Mouse (Mus musculus): ENCODE results near the gene Atp13a3. TPM values are rescaled to one million over a fixed set of nuclear protein-coding genes. Genes with fewer than 3 reads are reported as not detected.
"Not testable (repeated sequence)": the region's sequence is repeated elsewhere in the genome, so short reads cannot be mapped to it uniquely, and the experiment has no call there.

Gene Atp13a3
- polyA plus RNA-seq, 1 experiment, result 33.0 TPM

DNA sequence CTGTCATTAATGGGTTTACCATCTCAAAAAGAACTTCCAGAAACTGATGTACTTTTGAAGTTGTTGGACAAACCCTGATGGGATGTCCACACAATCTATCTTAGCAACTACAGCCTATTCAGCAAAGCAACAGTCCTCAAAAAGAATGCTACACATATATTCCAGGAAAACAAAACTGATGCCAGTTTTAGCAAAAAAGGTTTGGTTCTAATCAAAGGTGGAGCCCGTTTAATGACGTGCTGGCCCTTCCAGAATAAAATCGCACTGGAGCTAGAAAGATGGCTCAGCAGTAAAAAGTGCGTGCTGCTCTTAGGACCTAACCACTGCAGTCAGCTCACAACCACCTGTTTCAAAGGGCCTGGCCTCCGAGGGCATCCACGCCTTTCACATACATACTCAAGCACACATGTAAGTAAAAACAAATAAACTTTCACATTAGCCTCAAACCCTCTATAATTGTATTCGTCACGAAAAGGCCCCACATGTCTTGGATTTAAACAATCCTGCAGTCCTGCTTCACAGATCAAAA lies 18.8 kb downstream of the Atp13a3 start:
- DNase-seq (ENCODE audit: low read depth), result no peak
- no peak for TF ChIP-seq POLR2A (IDR thresholded peaks at IDR 0.05; ENCODE audit: borderline replicate concordance, extremely low read depth, insufficient read depth, insufficient read length, poor library complexity, severe bottlenecking)
- no peak for TF ChIP-seq CTCF (IDR thresholded peaks at IDR 0.05; ENCODE audit: borderline replicate concordance, extremely low read depth, insufficient read depth, insufficient read length)

DNA sequence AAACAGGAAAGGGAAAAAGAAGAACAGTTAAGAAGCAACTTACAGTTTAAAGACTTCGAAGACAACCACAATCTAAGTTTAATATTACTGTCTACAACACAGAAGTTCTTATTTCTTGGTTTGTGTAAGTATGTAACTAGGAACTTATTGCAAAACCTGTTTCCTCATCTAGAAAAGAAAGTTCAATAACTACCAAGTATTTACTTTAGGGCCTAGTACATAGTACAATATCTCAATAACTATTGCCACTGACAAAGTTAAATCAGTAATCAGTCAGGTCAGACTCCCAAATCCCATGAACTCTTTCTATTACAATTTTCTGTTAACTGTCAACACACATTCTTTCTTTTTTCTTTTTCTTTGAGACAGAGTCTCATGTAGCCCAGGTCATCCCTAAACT lies 20.2 kb downstream of the Atp13a3 start:
- no peak for TF ChIP-seq CTCF (IDR thresholded peaks at IDR 0.05; ENCODE audit: borderline replicate concordance, extremely low read depth, insufficient read depth, insufficient read length)
- no peak for TF ChIP-seq POLR2A (IDR thresholded peaks at IDR 0.05; ENCODE audit: borderline replicate concordance, extremely low read depth, insufficient read depth, insufficient read length, poor library complexity, severe bottlenecking)
- no peak for DNase-seq (ENCODE audit: low read depth)

DNA sequence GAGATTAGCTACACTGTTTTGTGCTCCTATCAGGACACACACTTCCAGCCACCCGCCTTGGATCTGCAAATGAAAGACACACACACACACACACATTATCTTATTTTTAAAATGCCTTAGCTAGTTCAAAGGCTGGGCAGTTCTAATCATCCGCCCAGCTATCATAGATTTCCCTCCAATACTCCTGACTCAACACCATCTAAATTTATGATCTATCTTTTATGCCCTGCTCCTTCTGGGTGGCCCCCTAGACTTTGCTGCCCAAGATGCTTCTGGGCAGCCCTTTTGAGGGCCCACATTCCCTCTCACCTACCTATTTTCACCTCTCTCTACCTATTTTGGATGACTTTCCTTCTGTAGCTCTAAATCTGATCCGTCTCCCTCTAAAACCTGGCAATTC lies 29.5 kb downstream of the Atp13a3 start:
- no peak for TF ChIP-seq CTCF (IDR thresholded peaks at IDR 0.05; ENCODE audit: borderline replicate concordance, extremely low read depth, insufficient read depth, insufficient read length)
- no peak for TF ChIP-seq POLR2A (IDR thresholded peaks at IDR 0.05; ENCODE audit: borderline replicate concordance, extremely low read depth, insufficient read depth, insufficient read length, poor library complexity, severe bottlenecking)
- no peak for DNase-seq (ENCODE audit: low read depth)

DNA sequence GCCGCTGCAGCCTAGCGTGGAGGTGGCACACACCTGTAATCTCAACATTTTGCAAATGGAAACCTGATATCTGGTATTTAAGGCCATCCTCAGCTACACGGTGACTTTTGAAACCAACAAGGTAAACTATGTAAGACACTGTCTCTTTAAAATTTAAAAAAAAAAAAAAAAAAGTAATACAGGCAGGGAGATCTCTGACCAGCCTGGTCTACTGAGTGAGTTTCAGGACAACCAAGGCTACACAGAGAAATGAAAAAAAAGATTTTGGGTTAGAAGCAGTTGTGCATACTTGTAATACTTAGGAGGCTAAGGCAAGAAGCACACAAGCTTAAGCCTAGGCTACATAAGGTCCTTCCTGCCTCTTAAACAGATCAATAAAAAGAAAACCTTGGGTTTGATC lies 30.8 kb downstream of the Atp13a3 start:
- TF ChIP-seq CTCF (IDR thresholded peaks at IDR 0.05; ENCODE audit: borderline replicate concordance, extremely low read depth, insufficient read depth, insufficient read length) (no peak), POLR2A (IDR thresholded peaks at IDR 0.05; ENCODE audit: borderline replicate concordance, extremely low read depth, insufficient read depth, insufficient read length, poor library complexity, severe bottlenecking) (no peak)
- no peak for DNase-seq (ENCODE audit: low read depth)

DNA sequence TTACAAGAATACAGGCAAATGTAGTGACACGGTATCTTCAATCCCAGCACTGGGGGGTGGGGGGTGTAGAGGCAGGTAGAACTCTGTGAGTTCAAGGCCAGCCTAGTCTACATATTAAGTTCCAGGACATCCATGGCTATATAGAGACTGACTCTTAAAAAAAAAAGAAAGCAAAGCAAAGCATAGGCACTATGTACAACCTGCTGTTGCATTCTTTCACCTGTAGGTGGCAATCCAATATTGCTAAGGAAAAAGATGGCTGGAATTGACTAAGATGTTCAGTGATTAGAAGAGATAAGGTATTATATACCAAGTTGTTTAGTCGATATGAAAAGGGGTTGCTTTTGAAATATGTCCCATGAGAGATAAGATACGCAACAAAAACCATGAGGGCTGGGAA lies 31.5 kb downstream of the Atp13a3 start:
- TF ChIP-seq POLR2A (IDR thresholded peaks at IDR 0.05; ENCODE audit: borderline replicate concordance, extremely low read depth, insufficient read depth, insufficient read length, poor library complexity, severe bottlenecking), result no peak
- no peak for TF ChIP-seq CTCF (IDR thresholded peaks at IDR 0.05; ENCODE audit: borderline replicate concordance, extremely low read depth, insufficient read depth, insufficient read length)
- peak; percentile 80 for DNase-seq (ENCODE audit: low read depth)

DNA sequence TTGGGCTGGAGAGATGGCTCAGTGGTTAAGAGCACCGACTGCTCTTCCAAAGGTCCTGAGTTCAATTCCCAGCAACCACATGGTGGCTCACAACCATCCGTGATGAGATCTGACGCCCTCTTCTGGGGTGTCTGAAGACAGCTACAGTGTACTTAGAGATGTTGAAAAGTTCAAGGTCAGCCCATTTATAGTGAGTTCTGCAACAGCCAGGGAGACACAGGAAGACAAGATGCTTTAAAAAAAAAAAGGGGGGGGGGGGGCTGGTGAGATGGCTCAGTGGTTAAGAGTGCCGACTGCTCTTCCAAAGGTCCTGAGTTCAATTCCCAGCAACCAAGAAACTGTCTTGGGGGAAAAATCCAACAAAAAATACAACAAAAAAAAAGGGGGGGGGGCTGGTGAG lies 32.5 kb downstream of the Atp13a3 start:
- DNase-seq (ENCODE audit: low read depth), result peak; percentile 1

DNA sequence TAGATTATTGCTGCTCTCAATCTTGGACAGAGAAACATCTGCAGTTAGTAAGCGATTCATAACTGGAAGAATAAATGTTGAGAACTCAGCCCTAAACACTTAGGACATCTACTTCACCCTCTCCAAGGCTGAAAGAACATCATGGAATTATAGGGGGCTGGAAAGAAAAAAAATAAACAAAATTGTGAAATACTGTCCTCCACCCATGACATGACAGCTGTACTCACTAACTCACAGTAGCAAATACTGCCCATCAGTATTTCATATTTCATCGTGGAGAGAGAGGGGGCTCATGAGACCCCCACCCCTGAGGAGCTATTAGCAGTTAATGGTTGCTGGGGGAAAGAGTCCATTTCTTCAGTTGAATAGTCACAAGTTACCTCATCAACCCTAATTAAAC lies 38.4 kb downstream of the Atp13a3 start:
- no peak for DNase-seq (ENCODE audit: low read depth)
- TF ChIP-seq POLR2A (IDR thresholded peaks at IDR 0.05; ENCODE audit: borderline replicate concordance, extremely low read depth, insufficient read depth, insufficient read length, poor library complexity, severe bottlenecking) (no peak), CTCF (IDR thresholded peaks at IDR 0.05; ENCODE audit: borderline replicate concordance, extremely low read depth, insufficient read depth, insufficient read length) (no peak)

DNA sequence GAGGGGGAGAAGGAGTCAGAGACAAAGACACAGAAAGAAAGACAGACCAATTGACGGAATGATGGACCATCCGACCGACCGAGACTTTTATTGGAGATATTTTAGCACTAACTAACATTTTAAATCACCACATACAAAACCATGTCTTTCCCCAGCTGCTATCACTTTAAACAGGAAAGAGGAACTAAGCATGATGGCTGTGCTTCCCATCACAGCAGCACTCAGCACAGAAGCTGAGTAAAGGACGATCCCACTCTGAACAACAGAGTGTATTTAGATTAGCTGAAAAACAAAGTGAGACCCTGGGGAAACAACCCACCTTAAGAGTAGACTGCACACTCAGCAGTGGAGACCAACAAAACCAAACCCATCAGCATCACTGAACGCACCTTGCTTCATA lies 41.2 kb downstream of the Atp13a3 start:
- DNase-seq (ENCODE audit: low read depth), result no peak

DNA sequence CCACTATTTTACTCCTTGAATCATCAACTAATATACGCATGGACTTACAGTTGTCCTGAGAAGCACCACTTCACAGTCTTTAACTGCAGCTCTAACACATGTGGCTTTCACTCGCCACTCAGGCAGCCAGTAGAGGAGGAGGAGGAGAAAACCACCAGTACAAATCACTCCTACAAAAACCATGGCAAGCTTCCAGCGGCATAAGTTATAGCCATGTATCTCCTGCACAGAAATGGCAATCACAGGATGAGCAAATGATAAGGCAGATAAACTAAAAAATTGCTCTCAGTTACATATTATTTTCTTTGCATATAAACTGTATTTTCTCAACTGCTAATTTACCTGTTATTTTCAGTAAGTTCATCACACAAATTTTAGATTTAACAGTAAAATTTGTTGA lies 43.2 kb downstream of the Atp13a3 start:
- DNase-seq (ENCODE audit: low read depth), result peak; percentile 9
- TF ChIP-seq CTCF (IDR thresholded peaks at IDR 0.05; ENCODE audit: borderline replicate concordance, extremely low read depth, insufficient read depth, insufficient read length) (no peak), POLR2A (IDR thresholded peaks at IDR 0.05; ENCODE audit: borderline replicate concordance, extremely low read depth, insufficient read depth, insufficient read length, poor library complexity, severe bottlenecking) (no peak)

More for the DNA sequence above, 41.2 kb downstream of the Atp13a3 start:
- no peak for TF ChIP-seq CTCF (IDR thresholded peaks at IDR 0.05; ENCODE audit: borderline replicate concordance, extremely low read depth, insufficient read depth, insufficient read length)
- no peak for TF ChIP-seq POLR2A (IDR thresholded peaks at IDR 0.05; ENCODE audit: borderline replicate concordance, extremely low read depth, insufficient read depth, insufficient read length, poor library complexity, severe bottlenecking)

DNA sequence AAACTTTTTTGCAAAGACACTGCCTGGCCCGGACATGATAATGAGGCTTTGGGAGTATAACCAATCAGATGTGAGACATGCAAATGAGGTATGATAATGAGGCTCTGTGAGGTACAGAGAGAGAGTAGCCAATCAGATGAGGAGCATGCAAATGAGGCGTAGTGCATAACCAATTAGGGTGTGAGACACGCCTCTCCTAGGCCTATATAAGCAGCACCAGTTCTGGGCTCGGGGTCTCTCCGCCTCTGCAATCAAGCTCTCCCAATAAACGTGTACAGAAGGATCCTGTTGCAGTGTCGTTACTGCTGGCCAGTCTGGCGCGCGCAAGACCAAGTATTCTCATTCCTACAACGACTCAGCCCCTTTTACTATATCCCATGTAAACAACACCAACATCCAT lies 52.3 kb downstream of the Atp13a3 start:
- not testable (repeated sequence) for DNase-seq (ENCODE audit: low read depth)

DNA sequence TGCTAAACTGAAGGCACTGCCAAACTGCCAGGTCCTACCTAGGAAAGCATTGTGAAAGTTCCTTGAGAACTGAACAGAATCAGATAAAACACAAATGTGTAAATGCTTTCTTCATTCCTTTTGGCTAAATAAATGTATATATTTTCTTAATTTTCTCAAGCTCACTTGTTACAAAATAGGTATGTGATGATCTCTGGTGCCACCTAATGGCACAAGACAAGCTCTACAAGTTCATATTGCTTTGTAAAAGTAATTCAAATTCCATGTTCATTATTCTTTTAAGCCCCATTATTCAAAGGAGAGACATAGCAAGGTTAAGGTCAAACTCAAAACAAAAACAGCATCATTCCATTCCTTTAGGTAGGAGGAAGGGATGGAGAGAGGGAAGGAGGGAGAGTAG lies 91.5 kb downstream of the Atp13a3 start:
- DNase-seq (ENCODE audit: low read depth), result peak; percentile 83
- TF ChIP-seq POLR2A (IDR thresholded peaks at IDR 0.05; ENCODE audit: borderline replicate concordance, extremely low read depth, insufficient read depth, insufficient read length, poor library complexity, severe bottlenecking) (no peak), CTCF (IDR thresholded peaks at IDR 0.05; ENCODE audit: borderline replicate concordance, extremely low read depth, insufficient read depth, insufficient read length) (peak; percentile 26; the same call in 1 of the 2 replicates)

DNA sequence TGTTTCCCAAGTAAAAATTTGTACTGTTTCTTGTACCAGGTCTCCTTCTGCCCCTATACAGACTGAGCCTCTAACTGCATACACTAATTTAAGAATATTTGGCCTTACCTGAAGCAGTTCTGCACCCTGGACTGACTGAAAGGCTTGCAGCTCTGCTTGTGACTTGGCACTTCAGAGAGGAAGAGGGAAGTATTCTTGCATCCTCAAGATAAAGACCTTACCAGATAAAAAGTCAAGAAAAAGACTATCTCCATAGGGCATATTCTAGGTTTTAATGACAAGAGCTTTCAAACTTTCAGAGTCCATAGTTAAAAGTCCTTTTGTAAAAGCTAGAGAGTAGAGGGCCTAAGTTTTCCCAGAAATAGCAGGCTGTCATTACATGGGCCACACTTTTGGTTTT lies 95.1 kb downstream of the Atp13a3 start, which contains the start of gene Gp5:
TSS of gene Gp5 (minus strand) at position 133 of the 400 bp plus-strand sequence.
- TF ChIP-seq CTCF (IDR thresholded peaks at IDR 0.05; ENCODE audit: borderline replicate concordance, extremely low read depth, insufficient read depth, insufficient read length), result no peak
- TF ChIP-seq POLR2A (IDR thresholded peaks at IDR 0.05; ENCODE audit: borderline replicate concordance, extremely low read depth, insufficient read depth, insufficient read length, poor library complexity, severe bottlenecking), result no peak
- DNase-seq (ENCODE audit: low read depth), result no peak

DNA sequence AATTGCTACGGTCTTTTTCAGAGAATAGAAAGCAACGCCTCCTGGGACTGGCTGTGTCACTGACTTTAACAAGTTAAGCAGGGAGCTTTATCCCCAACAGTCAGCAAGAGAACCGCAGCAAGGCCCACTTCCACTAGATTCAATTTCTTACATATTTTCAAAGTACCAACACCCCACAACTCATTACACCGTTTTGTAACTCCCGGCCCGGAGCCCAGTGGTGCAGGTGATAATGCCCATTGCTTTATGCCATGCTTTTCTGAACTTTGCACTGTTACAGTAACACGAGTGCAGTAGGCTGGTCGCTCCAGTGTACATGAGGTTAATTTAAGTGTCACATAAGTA lies 95.6 kb downstream of the Atp13a3 start:
- no peak for TF ChIP-seq CTCF (IDR thresholded peaks at IDR 0.05; ENCODE audit: borderline replicate concordance, extremely low read depth, insufficient read depth, insufficient read length)
- DNase-seq (ENCODE audit: low read depth), result no peak

Measured in brain, embryonic 14.5 days (tissue).